Mouse (Mus musculus) common myeloid progenitor, adult 5-6 weeks (primary cell): ENCODE results near the gene Msh3. TPM values are rescaled to one million over a fixed set of nuclear protein-coding genes. Genes with fewer than 3 reads are reported as not detected.
"Not testable (repeated sequence)": the region's sequence is repeated elsewhere in the genome, so short reads cannot be mapped to it uniquely, and the experiment has no call there.

Experiments used
- ATAC-seq: replicated peaks from 2 replicates; pipeline ENCODE4 v1.8.0; 2016; ENCODE audit warnings: low read depth, mild to moderate bottlenecking, moderate TSS enrichment, inconsistent platforms; ENCODE audit not compliant: poor library complexity, severe bottlenecking
- total RNA-seq: library from RNA; stranded (forward); fragments of 200-1000, 187-1606 nt; gene quantifications from 2 replicates; pipeline ENCODE4 v1.2.3, GENCODE M21; 2017

Gene Msh3
- total RNA-seq = 52.4 and 52.6 TPM in 2 replicates

DNA sequence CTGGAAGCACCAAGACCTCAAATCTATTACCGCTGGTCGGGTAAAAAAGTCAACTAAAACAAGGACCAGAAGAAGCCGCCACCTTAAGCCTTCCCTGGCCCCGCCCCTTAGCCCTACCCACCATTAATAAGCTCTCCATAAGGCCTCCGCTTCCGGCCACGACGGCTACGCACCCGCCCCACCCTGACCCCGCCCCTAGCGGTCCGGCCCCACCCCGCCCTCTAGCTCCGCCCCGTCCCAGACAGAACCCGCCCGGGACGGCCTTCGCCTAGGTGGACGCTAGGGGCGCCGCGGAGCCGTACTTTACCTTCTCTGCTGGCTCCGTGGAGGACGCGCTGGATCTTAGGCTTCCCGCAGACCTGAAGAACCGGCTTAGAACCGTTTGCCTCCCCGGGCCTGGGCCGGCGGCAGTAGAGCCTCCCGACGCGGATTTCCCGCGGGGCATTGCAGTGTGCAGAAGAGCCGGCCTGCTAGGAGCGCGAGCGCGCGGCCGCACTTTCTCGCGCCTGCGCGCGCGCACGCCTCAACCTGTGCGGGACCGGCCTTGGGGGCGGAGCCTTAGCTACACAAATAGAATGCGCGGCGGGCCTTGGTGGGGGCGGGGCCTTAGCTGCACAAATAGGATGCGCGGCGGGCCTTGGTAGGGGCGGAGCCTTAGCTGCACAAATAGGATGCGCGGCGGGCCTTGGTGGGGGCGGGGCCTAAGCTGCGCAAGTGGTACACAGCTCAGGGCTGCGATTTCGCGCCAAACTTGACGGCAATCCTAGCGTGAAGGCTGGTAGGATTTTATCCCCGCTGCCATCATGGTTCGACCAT lies at the start of gene Msh3, which contains the start of gene Dhfr:
Gene Msh3 (minus strand): TSS at position 548 of the 816 bp plus-strand sequence.
Gene Dhfr (plus strand): TSS at position 271 of the 816 bp plus-strand sequence.
- ATAC-seq = peak; percentile 90

DNA sequence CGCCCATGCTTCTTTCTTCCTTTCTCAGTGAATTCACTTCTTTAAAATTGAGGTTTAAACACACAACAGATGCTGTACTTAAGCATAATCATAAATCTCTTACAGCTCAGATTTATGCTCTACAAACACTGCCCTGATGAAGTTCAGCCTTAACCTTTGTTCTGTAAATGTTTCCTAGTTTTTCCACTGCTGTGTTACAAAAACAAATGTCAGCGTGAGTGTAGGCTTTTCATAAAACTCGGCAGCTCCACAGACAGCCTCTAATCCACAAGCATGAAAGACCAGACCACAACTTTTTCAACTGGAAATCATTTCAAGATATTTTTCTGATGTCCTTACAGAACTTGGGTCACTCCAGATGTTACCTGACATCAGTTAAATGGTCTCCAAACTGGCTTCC lies 48.7 kb upstream of the Msh3 start:
- no peak for ATAC-seq

DNA sequence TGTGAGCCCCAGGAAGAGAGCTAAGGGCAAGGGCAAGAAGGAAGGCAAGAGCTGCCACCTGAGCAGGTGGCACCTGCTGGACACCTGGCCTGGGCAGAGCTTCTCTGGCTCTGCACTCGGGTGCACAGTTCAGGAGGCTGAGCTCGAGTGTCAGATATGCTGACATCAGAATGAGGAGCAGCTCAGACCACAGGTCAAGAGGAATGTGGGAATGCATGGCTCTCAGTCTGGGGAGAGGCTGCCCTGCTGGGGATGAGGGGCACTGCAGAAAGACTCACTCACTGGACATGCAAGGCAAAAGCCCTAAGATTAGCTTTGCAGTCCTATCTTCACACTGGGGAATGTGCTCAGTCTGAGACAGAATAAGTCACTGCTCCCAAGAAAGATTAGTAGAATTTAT lies 47.3 kb upstream of the Msh3 start:
- ATAC-seq = no peak

DNA sequence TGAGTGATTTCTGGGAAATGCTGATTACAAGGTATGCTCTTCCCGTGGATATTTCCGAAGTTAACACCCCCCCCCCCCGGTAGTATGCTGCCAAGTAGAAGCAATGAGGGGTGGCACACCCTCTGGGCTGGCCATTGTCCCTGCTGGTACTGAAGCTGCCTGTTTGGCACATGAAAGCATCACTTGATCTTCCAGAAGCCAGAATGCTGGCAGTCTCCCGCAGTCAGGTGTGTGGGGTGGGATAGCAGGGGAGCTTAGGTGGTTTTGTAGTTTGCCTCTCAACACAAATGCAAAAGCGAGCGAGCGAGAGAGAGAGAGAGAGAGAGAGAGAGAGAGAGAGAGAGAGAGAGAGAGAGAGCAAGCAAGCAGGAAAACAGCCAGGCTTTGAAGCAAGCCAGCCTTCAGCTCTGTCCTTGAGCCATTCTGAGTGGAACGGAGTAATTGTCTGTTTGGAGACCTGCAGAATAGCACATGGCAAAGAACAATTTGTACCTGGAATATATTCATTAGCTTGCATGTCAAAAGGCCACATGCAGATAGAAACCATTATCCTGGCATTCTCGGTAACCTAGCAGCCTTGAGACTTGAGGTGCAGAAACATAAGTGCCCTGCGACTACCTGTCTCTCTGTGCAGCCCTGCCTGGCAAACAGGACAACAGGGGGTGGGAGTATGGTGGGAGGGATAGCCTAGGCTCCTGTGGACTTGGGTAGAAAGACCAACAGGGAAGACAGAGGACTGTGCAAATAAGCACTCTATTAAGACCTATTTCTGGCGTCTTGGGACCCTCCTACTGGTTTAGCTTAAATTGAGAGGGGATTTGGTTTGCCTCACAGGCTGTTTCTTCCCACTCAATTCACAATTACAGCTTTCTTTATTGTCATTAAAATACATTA lies 43.9 kb upstream of the Msh3 start:
- no peak for ATAC-seq

DNA sequence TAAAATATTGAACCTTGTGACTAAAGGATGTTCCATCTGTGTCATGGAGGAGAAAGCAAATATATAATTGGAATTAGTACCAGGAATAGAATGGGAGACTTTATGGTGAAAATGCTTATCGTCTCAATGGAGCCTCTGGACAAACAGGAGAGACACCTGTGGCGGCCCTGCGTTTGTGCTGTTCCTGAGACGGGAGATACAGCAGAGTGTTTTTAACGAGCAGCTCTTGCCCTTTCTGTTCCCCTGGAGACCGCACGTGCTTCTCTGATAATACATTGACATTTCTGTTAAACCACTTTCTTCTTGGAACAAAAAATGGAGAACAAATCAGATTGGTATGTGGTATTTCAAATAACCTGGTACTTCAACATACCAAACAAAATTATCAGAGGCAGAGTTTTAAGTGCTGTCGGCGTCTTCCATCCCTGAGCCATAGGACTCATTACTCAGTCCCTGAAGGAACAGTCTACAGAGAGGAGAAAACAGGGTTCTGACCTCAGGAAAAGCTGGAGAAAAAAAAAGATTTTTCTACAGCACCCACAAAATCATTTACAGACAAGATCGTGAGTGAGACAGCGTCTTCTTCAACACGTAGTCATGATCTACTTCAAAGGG lies 38.4 kb upstream of the Msh3 start:
- no peak for ATAC-seq

DNA sequence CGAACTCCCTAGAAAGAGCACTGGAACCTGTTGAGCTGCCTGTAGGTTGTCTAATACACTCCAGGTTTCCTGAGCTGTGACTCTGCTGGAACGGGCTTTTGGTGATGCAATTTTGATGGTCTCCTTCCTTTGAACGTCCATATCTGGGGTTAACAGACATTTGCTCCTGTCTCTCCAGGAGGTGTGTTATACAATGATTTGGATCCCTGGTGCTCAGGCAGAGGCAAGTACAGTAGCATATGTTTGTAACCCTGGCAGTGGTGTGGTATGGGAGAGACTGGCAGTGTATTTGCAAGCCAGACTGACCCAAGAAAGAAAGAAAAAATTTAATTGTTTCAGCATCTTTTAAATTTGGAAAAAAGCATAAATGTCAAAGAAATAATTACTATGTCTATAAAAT lies 32.6 kb upstream of the Msh3 start:
- ATAC-seq = no peak

DNA sequence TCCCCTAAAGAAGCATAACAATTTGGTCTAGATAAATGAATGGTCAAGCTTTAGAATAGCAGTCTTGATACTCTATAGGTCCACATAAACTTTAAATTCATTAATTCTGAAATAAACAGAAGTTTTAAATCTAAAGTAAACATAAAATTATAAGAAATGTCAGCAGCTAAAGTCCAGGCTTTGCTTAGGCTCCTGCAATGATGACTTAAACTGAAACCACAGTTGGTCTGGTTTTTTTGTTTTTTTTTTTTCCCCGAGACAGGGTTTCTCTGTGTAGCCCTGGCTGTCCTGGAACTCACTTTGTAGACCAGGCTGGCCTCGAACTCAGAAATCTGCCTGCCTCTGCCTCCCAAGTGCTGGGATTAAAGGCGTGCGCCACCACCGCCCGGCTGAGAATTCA lies 16.7 kb upstream of the Msh3 start:
- not testable (repeated sequence) for ATAC-seq

DNA sequence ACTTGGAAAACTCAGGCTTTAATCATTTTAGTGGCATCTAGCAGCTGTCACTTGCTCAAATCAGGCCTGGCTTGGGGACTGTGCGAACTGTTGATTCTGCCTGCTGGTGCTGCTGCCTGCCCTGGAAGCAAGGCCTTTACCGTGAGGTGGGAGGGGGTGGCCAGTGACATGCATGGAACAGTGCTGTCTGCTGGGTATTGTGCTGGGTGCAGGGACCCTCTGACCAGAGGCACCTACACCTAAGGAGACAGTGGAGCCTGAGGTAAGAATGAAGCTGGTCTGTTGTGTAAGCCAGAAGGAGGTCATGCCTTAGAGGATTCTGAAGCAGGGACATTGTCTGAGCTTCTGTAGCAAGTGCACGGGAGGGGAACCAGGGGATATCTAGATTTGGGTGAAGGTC lies 16.0 kb upstream of the Msh3 start:
- no peak for ATAC-seq

DNA sequence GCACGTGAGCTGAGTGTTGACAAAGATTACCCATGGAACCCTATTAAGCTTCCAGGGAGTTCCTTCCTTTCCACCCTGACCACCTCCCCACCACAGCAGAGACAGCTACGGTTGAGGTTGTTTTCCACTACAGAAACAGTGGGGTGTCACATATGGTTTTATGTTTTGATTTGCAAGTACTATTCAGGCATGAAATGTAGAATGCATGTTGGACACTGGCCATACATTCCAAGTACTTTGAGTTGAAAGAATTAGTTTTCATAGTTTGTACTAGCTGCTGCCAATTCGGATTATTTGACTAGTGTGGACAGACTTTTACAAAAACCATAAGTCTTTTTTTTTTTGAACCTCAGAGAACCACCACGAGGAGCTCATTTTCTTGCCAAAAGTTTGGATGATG lies 10.5 kb upstream of the Msh3 start:
- ATAC-seq = no peak

DNA sequence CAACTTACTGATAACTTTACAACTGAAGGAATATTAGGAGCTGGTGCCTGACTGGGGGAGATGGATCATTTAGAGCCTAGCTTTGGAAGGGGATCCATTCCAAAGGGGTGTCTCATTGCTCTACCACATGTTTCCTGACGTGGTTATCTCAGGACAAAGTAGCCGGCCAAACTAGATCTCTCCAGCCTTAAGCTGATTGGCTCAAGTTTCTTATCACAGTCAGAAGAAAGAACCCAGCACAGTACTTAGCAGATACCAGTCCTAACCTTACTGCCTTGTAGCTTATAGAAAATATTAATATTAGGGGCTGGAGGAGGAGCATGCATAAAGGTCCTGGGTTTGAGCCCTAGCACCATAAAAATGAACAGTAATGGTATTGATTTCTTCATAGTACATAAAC lies 6.8 kb upstream of the Msh3 start:
- ATAC-seq = no peak

DNA sequence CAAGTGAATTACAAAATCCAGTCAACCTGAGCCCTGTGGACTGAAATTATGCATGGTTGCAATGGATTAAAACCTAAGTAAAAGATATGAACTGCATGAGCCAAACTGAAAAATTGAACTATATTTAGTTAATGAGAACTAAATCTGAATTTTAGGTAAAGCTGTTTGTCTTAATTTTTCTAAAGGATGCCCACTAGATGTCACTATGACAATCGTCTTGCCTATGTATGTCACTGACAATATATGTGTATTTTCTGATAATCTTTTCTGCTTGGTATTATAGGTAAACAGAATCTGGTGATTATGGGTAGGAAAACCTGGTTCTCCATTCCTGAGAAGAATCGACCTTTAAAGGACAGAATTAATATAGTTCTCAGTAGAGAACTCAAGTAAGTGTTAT lies 2.8 kb upstream of the Msh3 start:
- ATAC-seq = no peak

DNA sequence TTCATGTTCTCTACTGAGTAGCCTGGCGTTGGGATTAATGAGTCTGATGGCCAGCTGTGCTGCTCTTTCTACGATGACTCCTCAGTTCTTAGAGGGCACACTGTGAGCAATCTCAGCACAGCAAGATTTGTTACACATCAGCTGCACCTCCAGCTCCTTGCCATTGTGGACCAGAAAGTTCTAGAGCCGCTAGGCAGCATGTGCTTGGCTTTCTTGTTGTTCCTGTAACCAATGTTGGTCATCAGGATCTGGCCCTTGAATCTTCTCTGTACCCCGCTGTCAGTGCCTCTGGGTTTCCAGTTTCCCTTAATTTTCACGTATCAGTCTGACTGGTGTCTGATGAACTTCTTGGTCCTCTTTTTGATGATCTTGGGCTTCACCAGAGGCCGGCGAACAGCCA lies 1.6 kb upstream of the Msh3 start:
- ATAC-seq = no peak

DNA sequence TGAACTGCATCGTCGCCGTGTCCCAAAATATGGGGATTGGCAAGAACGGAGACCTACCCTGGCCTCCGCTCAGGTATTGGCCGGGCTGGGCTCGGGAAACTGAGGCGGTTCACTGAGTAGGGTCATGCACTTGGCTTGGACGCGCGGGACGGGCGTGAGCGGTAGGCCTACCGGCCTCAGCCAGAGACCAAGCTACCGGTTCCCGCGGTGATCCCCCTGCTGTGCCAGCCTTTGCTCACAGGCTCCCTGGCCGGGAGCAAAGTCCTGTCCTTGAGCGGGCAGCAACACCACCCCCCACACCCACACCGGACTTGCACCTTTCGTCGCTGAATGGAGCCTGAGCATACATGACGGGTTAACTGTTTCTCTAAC lies 455 bp upstream of the Msh3 start:
- peak; percentile 29 for ATAC-seq

DNA sequence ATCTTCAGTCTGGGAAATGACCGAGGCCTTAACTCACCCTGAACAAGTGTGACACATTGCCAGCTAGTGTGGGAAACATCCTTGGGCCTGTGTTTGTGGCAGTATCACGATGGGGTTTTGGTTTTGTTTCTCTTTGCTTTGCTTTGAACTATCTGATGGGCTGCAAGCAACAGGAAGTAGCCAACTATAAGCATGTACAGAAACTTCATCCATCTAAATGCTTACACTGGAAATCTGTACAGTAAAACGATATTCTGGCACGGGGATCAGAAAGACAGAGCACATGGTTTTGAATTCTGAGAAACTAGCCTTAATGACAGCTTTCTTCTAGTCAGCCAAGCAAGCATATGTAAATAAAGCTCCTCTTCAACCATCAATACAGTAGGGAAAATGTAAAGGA lies 847 bp downstream of the Msh3 start:
- ATAC-seq = peak; percentile 7; the same call in 1 of the 2 replicates

DNA sequence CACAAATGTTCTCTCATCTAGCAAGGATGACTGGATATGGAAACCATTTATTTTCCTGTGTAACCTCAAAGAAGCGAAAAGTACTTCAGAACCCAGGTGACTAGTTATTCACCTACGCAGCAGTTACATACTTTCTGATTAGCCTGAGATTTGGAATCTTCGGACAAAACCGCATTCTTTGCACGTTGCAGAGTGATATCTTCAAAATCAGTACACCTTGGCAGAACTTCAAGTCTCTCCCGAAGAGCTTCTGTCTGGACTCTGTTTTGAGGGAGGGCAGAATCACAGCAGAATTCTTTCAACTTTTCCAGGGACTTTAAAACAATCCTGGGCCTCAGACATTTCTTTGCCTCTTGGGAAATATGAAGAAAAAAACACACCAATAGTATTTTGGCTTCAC lies 3.7 kb downstream of the Msh3 start:
- no peak for ATAC-seq

DNA sequence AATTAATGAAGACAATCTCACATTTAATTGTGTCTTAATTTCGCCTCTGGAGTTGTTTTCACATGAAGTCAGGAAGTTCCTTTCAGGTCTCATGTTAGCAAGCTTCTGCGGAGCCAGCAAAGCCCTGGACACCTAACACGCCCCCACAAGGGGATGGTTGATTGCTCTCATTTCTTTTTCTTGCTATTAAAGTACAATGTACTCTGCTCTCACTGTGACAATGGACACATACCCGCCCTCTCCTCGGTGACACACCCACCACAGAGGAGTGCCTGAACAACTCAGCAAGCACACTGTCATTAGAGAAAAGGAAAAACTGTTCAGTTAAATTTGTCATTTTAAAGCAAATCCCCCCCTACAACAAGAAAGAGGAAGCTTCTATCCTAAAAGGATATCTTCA lies 8.5 kb downstream of the Msh3 start:
- ATAC-seq = no peak

DNA sequence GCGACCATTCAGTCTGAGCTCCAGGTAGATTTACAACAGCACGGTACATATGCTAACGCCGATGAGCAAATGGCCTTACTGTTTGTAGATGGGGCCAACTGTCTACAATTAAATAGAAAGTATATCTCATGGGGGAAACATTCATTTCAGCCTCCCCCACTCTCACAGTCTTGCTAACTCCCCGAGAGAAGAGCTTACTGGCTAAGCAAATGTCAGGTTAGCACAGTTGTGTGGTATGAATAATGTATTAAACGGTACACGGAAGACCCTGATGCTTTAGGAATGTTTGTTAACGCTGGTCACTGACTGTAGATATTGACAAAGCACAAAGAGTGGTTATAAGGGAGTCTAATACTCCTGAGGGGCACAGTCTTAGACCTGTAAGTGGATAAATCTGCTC lies 10.8 kb downstream of the Msh3 start:
- no peak for ATAC-seq

DNA sequence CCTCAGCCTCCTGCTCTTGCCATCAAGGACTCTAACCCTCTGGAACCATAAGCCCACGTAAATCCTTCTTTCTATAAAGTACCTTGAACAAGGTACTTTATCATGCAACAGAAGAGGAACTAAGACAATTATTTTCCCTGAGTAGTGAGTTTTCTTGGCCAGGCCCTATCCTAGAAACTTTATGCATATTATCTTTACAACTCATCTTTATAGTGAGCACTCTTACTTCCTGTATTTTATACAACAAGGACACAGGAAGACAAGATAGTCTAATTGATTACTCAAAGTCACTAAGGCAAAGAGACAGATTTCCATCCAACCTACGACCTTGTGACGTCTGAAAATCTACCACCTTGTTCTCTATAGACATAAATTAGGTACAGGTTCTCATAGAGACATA lies 15.0 kb downstream of the Msh3 start:
- no peak for ATAC-seq

DNA sequence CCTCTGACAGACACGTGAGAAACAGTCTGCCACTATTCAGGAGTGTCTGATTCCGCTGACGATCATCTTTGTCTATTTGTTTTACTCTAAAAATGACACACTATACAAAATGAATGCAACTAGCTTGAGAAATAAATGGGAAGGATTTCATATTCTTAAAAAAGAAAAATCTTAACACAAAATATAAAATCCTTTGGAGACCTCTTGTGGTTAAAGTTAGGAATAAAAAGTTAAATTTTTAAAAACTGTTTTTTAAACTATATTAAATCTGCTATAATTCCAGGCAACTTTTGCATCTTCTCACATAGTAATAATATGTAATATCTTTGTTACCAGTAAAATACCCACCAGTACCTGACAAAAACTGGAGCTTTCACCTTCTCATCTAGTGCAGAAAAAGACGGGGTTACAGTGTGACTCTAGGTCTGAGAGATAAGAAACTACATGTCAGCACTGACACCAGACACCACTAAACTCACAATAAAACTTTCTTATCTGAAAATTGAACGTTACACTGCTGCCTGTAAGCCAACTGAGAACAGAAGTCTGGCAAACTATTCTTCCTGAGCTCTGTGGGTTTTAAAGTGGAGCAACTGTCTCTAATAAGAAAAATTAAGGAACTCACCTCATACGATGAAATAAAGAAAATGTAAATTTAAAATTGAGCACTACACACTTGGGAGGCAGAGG lies 16.9 kb downstream of the Msh3 start:
- ATAC-seq = peak; percentile 69; the same call in 1 of the 2 replicates

DNA sequence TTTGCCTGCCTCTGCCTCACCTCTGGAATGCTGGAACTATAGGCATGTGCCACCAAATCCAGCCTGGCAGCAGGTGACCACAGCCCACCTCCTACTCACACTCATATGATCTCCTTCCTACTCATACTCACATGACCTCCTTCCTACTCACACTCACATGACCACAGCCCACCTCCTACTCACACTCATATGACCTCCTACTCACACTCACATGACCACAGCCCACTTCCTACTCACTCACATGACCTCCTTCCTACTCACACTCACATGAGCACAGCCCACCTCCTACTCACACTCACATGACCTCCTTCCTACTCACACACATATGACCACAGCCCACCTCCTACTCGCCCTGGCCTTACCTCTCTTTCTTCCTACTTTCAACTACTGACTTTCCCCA lies 17.9 kb downstream of the Msh3 start:
- no peak for ATAC-seq
